Mouse (Mus musculus) naive thymus-derived CD4-positive, alpha-beta T cell, adult 5 months (primary cell): ENCODE results near the gene Slc22a2. TPM values are rescaled to one million over a fixed set of nuclear protein-coding genes. Genes with fewer than 3 reads are reported as not detected.

Experiments used
- polyA plus RNA-seq: library from polyadenylated mRNA; unstranded; fragments of 100-300 nt; shearing (Covaris generic); gene quantifications from one replicate; pipeline ENCODE4 v1.2.1, GENCODE M21; 2017

Gene Slc22a2
- polyA plus RNA-seq: 0.21 TPM

GRCm38 (mm10) chr17:12583991-12584390, at the start of gene Slc22a2:
TSS of gene Slc22a2 (plus strand) at chr17:12584132.

GRCm38 (mm10) chr17:12675646-12676045, 91.7 kb downstream of the Slc22a2 start, which contains the start of gene Slc22a1:
TSS of gene Slc22a1 (minus strand) at chr17:12675829.

Other genes starting within 250 kb of the Slc22a2 start
- gene Plg, start 205.5 kb upstream of the Slc22a2 start, polyA plus RNA-seq: not detected
- 0.09 TPM for gene Slc22a3, start 76.4 kb upstream of the Slc22a2 start, polyA plus RNA-seq
- gene Slc22a1, start 91.7 kb downstream of the Slc22a2 start, polyA plus RNA-seq: not detected
- gene Igf2r, start 185.5 kb downstream of the Slc22a2 start, polyA plus RNA-seq: 26.0 TPM